Mouse (Mus musculus): ENCODE data around the gene Cntn6. TPM values are rescaled to one million over a fixed set of nuclear protein-coding genes. Genes with fewer than 3 reads are reported as not detected.

Cntn6 gene
- polyA plus RNA-seq, 1 experiment from 2014 or later: 3.6 TPM

GRCm38 (mm10) chr6:104688439-104689125, 196.0 kb downstream of the Cntn6 start:
- Histone ChIP-seq H3K27me3 (ENCODE audit: control insufficient read depth, insufficient read depth, low read length) (no peaks in the 10 kb centered on the region), H3K9me3 (ENCODE audit: control insufficient read depth, low read length) (no peaks in the 10 kb centered on the region), H3K9ac (ENCODE audit: low read depth, low read length) (no peak overlapping the region), H3K4me3 (ENCODE audit: low read length) (no peak overlapping the region), H3K27ac (ENCODE audit: low read depth, low read length) (no peak overlapping the region), H3K4me2 (replicated peaks; ENCODE audit: low read depth, low read length) (no peak overlapping the region), H3K4me1 (ENCODE audit: control insufficient read depth, insufficient read depth, low read length) (no peaks in the 10 kb centered on the region), H3K36me3 (ENCODE audit: control insufficient read depth, insufficient read depth, low read length) (no peaks in the 10 kb centered on the region)
- 84% methylated on average over 6 of the region's 6 CpGs for WGBS
- ATAC-seq (ENCODE audit: low FRiP score, low TSS enrichment): no peak

- no peak for ATAC-seq (ENCODE audit: low FRiP score, low TSS enrichment)
- no peaks in the 10 kb centered on the region for H3K36me3 ChIP-seq (ENCODE audit: control insufficient read depth, insufficient read depth, low read length)
- 86% methylated on average over 1 of the region's 1 CpGs for WGBS
These were observed 236.0 kb downstream of the Cntn6 start for GRCm38 (mm10) chr6:104728571-104728970.

GRCm38 (mm10) chr6:104734256-104734655, 241.7 kb downstream of the Cntn6 start:
- H3K27me3 ChIP-seq (ENCODE audit: control insufficient read depth, insufficient read depth, low read length): no peaks in the 10 kb centered on the region
- H3K36me3 ChIP-seq (ENCODE audit: control insufficient read depth, insufficient read depth, low read length): no peaks in the 10 kb centered on the region
- no peak for ATAC-seq (ENCODE audit: low FRiP score, low TSS enrichment)
- no peaks in the 10 kb centered on the region for H3K9me3 ChIP-seq (ENCODE audit: control insufficient read depth, low read length)
- no peaks in the 10 kb centered on the region for H3K4me1 ChIP-seq (ENCODE audit: control insufficient read depth, insufficient read depth, low read length)
- H3K4me3 ChIP-seq (ENCODE audit: low read length): no peak overlapping the region
- no peak overlapping the region for H3K9ac ChIP-seq (ENCODE audit: low read depth, low read length)
- no peak overlapping the region for H3K27ac ChIP-seq (ENCODE audit: low read depth, low read length)
- WGBS: 96% methylated on average over 1 of the region's 1 CpGs
- H3K4me2 ChIP-seq (replicated peaks; ENCODE audit: low read depth, low read length): no peak overlapping the region

More at GRCm38 (mm10) chr6:104728571-104728970, 236.0 kb downstream of the Cntn6 start:
- no peak overlapping the region for H3K9ac ChIP-seq (ENCODE audit: low read depth, low read length)
- no peaks in the 10 kb centered on the region for H3K27me3 ChIP-seq (ENCODE audit: control insufficient read depth, insufficient read depth, low read length)
- no peaks in the 10 kb centered on the region for H3K4me1 ChIP-seq (ENCODE audit: control insufficient read depth, insufficient read depth, low read length)
- H3K9me3 ChIP-seq (ENCODE audit: control insufficient read depth, low read length): no peaks in the 10 kb centered on the region
- no peak overlapping the region for H3K27ac ChIP-seq (ENCODE audit: low read depth, low read length)
- no peak overlapping the region for H3K4me2 ChIP-seq (replicated peaks; ENCODE audit: low read depth, low read length)
- H3K4me3 ChIP-seq (ENCODE audit: low read length): no peak overlapping the region

- H3K4me3 ChIP-seq (ENCODE audit: low read length): no peak overlapping the region
- no peaks in the 10 kb centered on the region for H3K9me3 ChIP-seq (ENCODE audit: control insufficient read depth, low read length)
- no peak overlapping the region for H3K4me2 ChIP-seq (replicated peaks; ENCODE audit: low read depth, low read length)
- WGBS: 91% methylated on average over 4 of the region's 4 CpGs
- no peaks in the 10 kb centered on the region for H3K36me3 ChIP-seq (ENCODE audit: control insufficient read depth, insufficient read depth, low read length)
- H3K27ac ChIP-seq (ENCODE audit: low read depth, low read length): no peak overlapping the region
- ATAC-seq (ENCODE audit: low FRiP score, low TSS enrichment): no peak
- H3K4me1 ChIP-seq (ENCODE audit: control insufficient read depth, insufficient read depth, low read length): no peaks in the 10 kb centered on the region
- no peak overlapping the region for H3K9ac ChIP-seq (ENCODE audit: low read depth, low read length)
- no peaks in the 10 kb centered on the region for H3K27me3 ChIP-seq (ENCODE audit: control insufficient read depth, insufficient read depth, low read length)
These were observed 246.4 kb downstream of the Cntn6 start for GRCm38 (mm10) chr6:104738999-104739398.

GRCm38 (mm10) chr6:104758125-104758524, 265.5 kb downstream of the Cntn6 start:
- Histone ChIP-seq H3K9me3 (ENCODE audit: control insufficient read depth, low read length) (no peaks in the 10 kb centered on the region), H3K36me3 (ENCODE audit: control insufficient read depth, insufficient read depth, low read length) (no peaks in the 10 kb centered on the region), H3K9ac (ENCODE audit: low read depth, low read length) (no peak overlapping the region), H3K27ac (ENCODE audit: low read depth, low read length) (no peak overlapping the region), H3K4me2 (replicated peaks; ENCODE audit: low read depth, low read length) (no peak overlapping the region), H3K4me3 (ENCODE audit: low read length) (no peak overlapping the region), H3K4me1 (ENCODE audit: control insufficient read depth, insufficient read depth, low read length) (no peaks in the 10 kb centered on the region), H3K27me3 (ENCODE audit: control insufficient read depth, insufficient read depth, low read length) (no peaks in the 10 kb centered on the region)
- no peak for ATAC-seq (ENCODE audit: low FRiP score, low TSS enrichment)

- no peak for ATAC-seq (ENCODE audit: low FRiP score, low TSS enrichment)
- Histone ChIP-seq H3K4me2 (replicated peaks; ENCODE audit: low read depth, low read length) (no peak overlapping the region), H3K9me3 (ENCODE audit: control insufficient read depth, low read length) (no peaks in the 10 kb centered on the region), H3K27me3 (ENCODE audit: control insufficient read depth, insufficient read depth, low read length) (no peaks in the 10 kb centered on the region), H3K4me1 (ENCODE audit: control insufficient read depth, insufficient read depth, low read length) (no peaks in the 10 kb centered on the region), H3K9ac (ENCODE audit: low read depth, low read length) (no peak overlapping the region), H3K27ac (ENCODE audit: low read depth, low read length) (no peak overlapping the region), H3K4me3 (ENCODE audit: low read length) (no peak overlapping the region), H3K36me3 (ENCODE audit: control insufficient read depth, insufficient read depth, low read length) (no peaks in the 10 kb centered on the region)
- 95% methylated on average over 3 of the region's 3 CpGs for WGBS
These were observed 268.6 kb downstream of the Cntn6 start for GRCm38 (mm10) chr6:104761226-104761625.

- Histone ChIP-seq H3K9ac (ENCODE audit: low read depth, low read length) (no peak overlapping the region), H3K36me3 (ENCODE audit: control insufficient read depth, insufficient read depth, low read length) (no peaks in the 10 kb centered on the region), H3K4me2 (replicated peaks; ENCODE audit: low read depth, low read length) (no peak overlapping the region), H3K27ac (ENCODE audit: low read depth, low read length) (no peak overlapping the region), H3K4me1 (ENCODE audit: control insufficient read depth, insufficient read depth, low read length) (no peaks in the 10 kb centered on the region), H3K27me3 (ENCODE audit: control insufficient read depth, insufficient read depth, low read length) (no peaks in the 10 kb centered on the region), H3K4me3 (ENCODE audit: low read length) (no peak overlapping the region), H3K9me3 (ENCODE audit: control insufficient read depth, low read length) (no peaks in the 10 kb centered on the region)
- no peak for ATAC-seq (ENCODE audit: low FRiP score, low TSS enrichment)
- 95% methylated on average over 3 of the region's 3 CpGs for WGBS
These were observed 291.3 kb downstream of the Cntn6 start for GRCm38 (mm10) chr6:104783891-104784290.

- H3K4me1 ChIP-seq (ENCODE audit: control insufficient read depth, insufficient read depth, low read length): no peaks in the 10 kb centered on the region
- no peak overlapping the region for H3K4me2 ChIP-seq (replicated peaks; ENCODE audit: low read depth, low read length)
- no peaks in the 10 kb centered on the region for H3K36me3 ChIP-seq (ENCODE audit: control insufficient read depth, insufficient read depth, low read length)
- no peak overlapping the region for H3K27ac ChIP-seq (ENCODE audit: low read depth, low read length)
- ATAC-seq (ENCODE audit: low FRiP score, low TSS enrichment): no peak
- H3K9ac ChIP-seq (ENCODE audit: low read depth, low read length): no peak overlapping the region
- no peaks in the 10 kb centered on the region for H3K9me3 ChIP-seq (ENCODE audit: control insufficient read depth, low read length)
- no peak overlapping the region for H3K4me3 ChIP-seq (ENCODE audit: low read length)
- H3K27me3 ChIP-seq (ENCODE audit: control insufficient read depth, insufficient read depth, low read length): no peaks in the 10 kb centered on the region
- WGBS: 81% methylated on average over 2 of the region's 2 CpGs
These were observed 294.9 kb downstream of the Cntn6 start for GRCm38 (mm10) chr6:104787502-104787901.

- 76% methylated on average over 4 of the region's 4 CpGs for WGBS
- Histone ChIP-seq H3K36me3 (ENCODE audit: control insufficient read depth, insufficient read depth, low read length) (no peaks in the 10 kb centered on the region), H3K4me2 (replicated peaks; ENCODE audit: low read depth, low read length) (no peak overlapping the region), H3K4me3 (ENCODE audit: low read length) (no peak overlapping the region), H3K4me1 (ENCODE audit: control insufficient read depth, insufficient read depth, low read length) (no peaks in the 10 kb centered on the region), H3K27ac (ENCODE audit: low read depth, low read length) (no peak overlapping the region), H3K9me3 (ENCODE audit: control insufficient read depth, low read length) (no peaks in the 10 kb centered on the region), H3K9ac (ENCODE audit: low read depth, low read length) (no peak overlapping the region), H3K27me3 (ENCODE audit: control insufficient read depth, insufficient read depth, low read length) (no peaks in the 10 kb centered on the region)
- ATAC-seq (ENCODE audit: low FRiP score, low TSS enrichment): no peak
These were observed 315.9 kb downstream of the Cntn6 start for GRCm38 (mm10) chr6:104808526-104808925.

Measured in kidney, embryonic 14.5 days (tissue).